Mouse (Mus musculus): ENCODE results near the gene Ldlrad3. TPM values are rescaled to one million over a fixed set of nuclear protein-coding genes. Genes with fewer than 3 reads are reported as not detected.
A peak's percentile ranks its signal among the peaks of the same experiment; 100 is the strongest.

Ldlrad3 gene
- polyA plus RNA-seq, 1 experiment from 2014 or later = 14.6 TPM

GRCm38 (mm10) chr2:102048296-102049175 lies 137.6 kb downstream of the Ldlrad3 start:
- Histone ChIP-seq H3K4me3 (ENCODE audit: low read depth, low read length) (no peak overlapping the region), H3K9ac (replicated peaks; ENCODE audit: low read depth) (no peak overlapping the region), H3K36me3 (ENCODE audit: insufficient read depth, low read length) (peaks cover 5% of the 10 kb centered on the region; the same call in 1 of the 2 replicates), H3K4me1 (ENCODE audit: insufficient read depth, low read depth, low read length) (no peaks in the 10 kb centered on the region), H3K9me3 (ENCODE audit: low read length) (no peaks in the 10 kb centered on the region), H3K27me3 (replicated peaks; ENCODE audit: insufficient read depth, low read length) (no peaks in the 10 kb centered on the region), H3K4me2 (replicated peaks; ENCODE audit: low read depth, low read length) (no peak overlapping the region), H3K27ac (ENCODE audit: low read length) (no peak overlapping the region)
- DNase-seq (ENCODE audit: low spot score) = no peak
- no peak for TF ChIP-seq EP300 (IDR thresholded peaks at IDR 0.05)
- TF ChIP-seq CTCF (IDR thresholded peaks at IDR 0.05) = no peak
- WGBS = 66% methylated on average over 16 of the region's 16 CpGs
- no peak for ATAC-seq

- ATAC-seq (no peak), DNase-seq (ENCODE audit: low spot score) (no peak)
- H3K27me3 ChIP-seq (replicated peaks; ENCODE audit: insufficient read depth, low read length) = no peaks in the 10 kb centered on the region
- H3K27ac ChIP-seq (ENCODE audit: low read length) = no peak overlapping the region
- no peak overlapping the region for H3K9ac ChIP-seq (replicated peaks; ENCODE audit: low read depth)
- no peak overlapping the region for H3K4me3 ChIP-seq (ENCODE audit: low read depth, low read length)
- peaks cover 5% of the 10 kb centered on the region; the same call in 1 of the 2 replicates for H3K36me3 ChIP-seq (ENCODE audit: insufficient read depth, low read length)
- no peak overlapping the region for H3K4me2 ChIP-seq (replicated peaks; ENCODE audit: low read depth, low read length)
- no peaks in the 10 kb centered on the region for H3K9me3 ChIP-seq (ENCODE audit: low read length)
- H3K4me1 ChIP-seq (ENCODE audit: insufficient read depth, low read depth, low read length) = no peaks in the 10 kb centered on the region
- 90% methylated on average over 7 of the region's 7 CpGs for WGBS
- TF ChIP-seq CTCF (IDR thresholded peaks at IDR 0.05) (no peak), EP300 (IDR thresholded peaks at IDR 0.05) (no peak)
Measured at GRCm38 (mm10) chr2:102046481-102046880, 139.7 kb downstream of the Ldlrad3 start.

- TF ChIP-seq EP300 (IDR thresholded peaks at IDR 0.05) (no peak), CTCF (IDR thresholded peaks at IDR 0.05) (no peak)
- Histone ChIP-seq H3K9me3 (ENCODE audit: low read length) (no peaks in the 10 kb centered on the region), H3K36me3 (ENCODE audit: insufficient read depth, low read length) (no peaks in the 10 kb centered on the region), H3K4me2 (replicated peaks; ENCODE audit: low read depth, low read length) (no peak overlapping the region), H3K9ac (replicated peaks; ENCODE audit: low read depth) (no peak overlapping the region), H3K4me3 (ENCODE audit: low read depth, low read length) (no peak overlapping the region), H3K27ac (ENCODE audit: low read length) (no peak overlapping the region), H3K4me1 (ENCODE audit: insufficient read depth, low read depth, low read length) (no peaks in the 10 kb centered on the region; the same call in 1 of the 2 replicates), H3K27me3 (replicated peaks; ENCODE audit: insufficient read depth, low read length) (no peaks in the 10 kb centered on the region)
- WGBS = 79% methylated on average over 5 of the region's 5 CpGs
- ATAC-seq = no peak
- DNase-seq (ENCODE audit: low spot score) = no peak
Measured at GRCm38 (mm10) chr2:102040456-102040855, 145.7 kb downstream of the Ldlrad3 start.

- no peak for ATAC-seq
- DNase-seq (ENCODE audit: low spot score) = no peak
- TF ChIP-seq EP300 (IDR thresholded peaks at IDR 0.05) = no peak
- no peak for TF ChIP-seq CTCF (IDR thresholded peaks at IDR 0.05)
- no peak overlapping the region for H3K4me2 ChIP-seq (replicated peaks; ENCODE audit: low read depth, low read length)
- no peak overlapping the region for H3K4me3 ChIP-seq (ENCODE audit: low read depth, low read length)
- 77% methylated on average over 2 of the region's 2 CpGs for WGBS
- H3K27me3 ChIP-seq (replicated peaks; ENCODE audit: insufficient read depth, low read length) = no peaks in the 10 kb centered on the region
- no peak overlapping the region for H3K27ac ChIP-seq (ENCODE audit: low read length)
- no peaks in the 10 kb centered on the region; the same call in 1 of the 2 replicates for H3K4me1 ChIP-seq (ENCODE audit: insufficient read depth, low read depth, low read length)
- H3K36me3 ChIP-seq (ENCODE audit: insufficient read depth, low read length) = no peaks in the 10 kb centered on the region
- H3K9me3 ChIP-seq (ENCODE audit: low read length) = no peaks in the 10 kb centered on the region
- H3K9ac ChIP-seq (replicated peaks; ENCODE audit: low read depth) = no peak overlapping the region
Measured at GRCm38 (mm10) chr2:102040011-102040410, 146.2 kb downstream of the Ldlrad3 start.

- Histone ChIP-seq H3K36me3 (ENCODE audit: insufficient read depth, low read length) (no peaks in the 10 kb centered on the region), H3K9ac (replicated peaks; ENCODE audit: low read depth) (no peak overlapping the region), H3K27ac (ENCODE audit: low read length) (no peak overlapping the region), H3K4me2 (replicated peaks; ENCODE audit: low read depth, low read length) (no peak overlapping the region), H3K9me3 (ENCODE audit: low read length) (no peaks in the 10 kb centered on the region), H3K4me3 (ENCODE audit: low read depth, low read length) (no peak overlapping the region), H3K27me3 (replicated peaks; ENCODE audit: insufficient read depth, low read length) (no peaks in the 10 kb centered on the region), H3K4me1 (ENCODE audit: insufficient read depth, low read depth, low read length) (no peaks in the 10 kb centered on the region; the same call in 1 of the 2 replicates)
- 77% methylated on average over 7 of the region's 7 CpGs for WGBS
- TF ChIP-seq CTCF (IDR thresholded peaks at IDR 0.05) = no peak
- TF ChIP-seq EP300 (IDR thresholded peaks at IDR 0.05) = no peak
- DNase-seq (ENCODE audit: low spot score) (no peak), ATAC-seq (no peak)
Measured at GRCm38 (mm10) chr2:102038895-102039667, 147.1 kb downstream of the Ldlrad3 start.

GRCm38 (mm10) chr2:102038229-102038894 lies 147.8 kb downstream of the Ldlrad3 start:
- no peak overlapping the region for H3K27ac ChIP-seq (ENCODE audit: low read length)
- no peak for TF ChIP-seq EP300 (IDR thresholded peaks at IDR 0.05)
- TF ChIP-seq CTCF (IDR thresholded peaks at IDR 0.05) = no peak

More at GRCm38 (mm10) chr2:102038229-102038894, 147.8 kb downstream of the Ldlrad3 start:
- H3K36me3 ChIP-seq (ENCODE audit: insufficient read depth, low read length) = no peaks in the 10 kb centered on the region
- H3K9me3 ChIP-seq (ENCODE audit: low read length) = no peaks in the 10 kb centered on the region
- no peaks in the 10 kb centered on the region for H3K27me3 ChIP-seq (replicated peaks; ENCODE audit: insufficient read depth, low read length)
- no peak overlapping the region for H3K4me3 ChIP-seq (ENCODE audit: low read depth, low read length)
- DNase-seq (ENCODE audit: low spot score) (peak; percentile 46), ATAC-seq (peak; percentile 27; the same call in 1 of the 2 replicates)
- H3K4me2 ChIP-seq (replicated peaks; ENCODE audit: low read depth, low read length) = no peak overlapping the region
- WGBS = 47% methylated on average over 10 of the region's 10 CpGs
- H3K4me1 ChIP-seq (ENCODE audit: insufficient read depth, low read depth, low read length) = no peaks in the 10 kb centered on the region; the same call in 1 of the 2 replicates
- H3K9ac ChIP-seq (replicated peaks; ENCODE audit: low read depth) = no peak overlapping the region
